Mouse (Mus musculus): ENCODE results near the gene Blmh.

DNA sequence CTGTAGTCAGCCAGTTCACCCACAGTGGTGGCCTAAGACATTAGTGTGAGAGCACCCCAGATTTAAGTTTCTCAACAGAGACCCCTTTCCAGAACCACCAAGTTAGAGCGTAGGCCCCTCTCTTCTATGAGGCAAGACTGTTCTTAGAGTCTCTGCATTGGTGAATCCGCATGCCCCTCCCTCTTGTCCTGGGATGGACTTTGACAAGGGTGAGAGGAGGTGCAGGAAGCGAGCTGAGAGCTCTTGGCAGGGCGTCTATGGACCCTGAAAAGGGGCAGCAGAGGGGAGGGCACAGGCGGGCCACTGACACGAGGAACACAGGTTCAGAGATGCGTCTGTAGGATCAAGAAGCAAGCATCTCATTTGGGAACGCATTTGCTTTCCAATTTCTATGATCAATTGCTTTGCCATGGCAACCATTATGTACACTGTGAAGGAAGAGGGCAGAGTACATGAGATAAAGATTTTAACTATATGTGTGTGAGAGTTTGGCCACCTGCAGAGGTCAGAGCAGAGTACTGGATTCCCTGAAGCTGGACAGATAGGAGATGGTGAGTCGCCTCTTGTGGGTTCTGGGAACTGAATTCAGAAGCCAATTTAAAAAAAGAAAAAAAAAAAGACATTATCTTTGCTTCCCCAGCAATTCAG, 97.3 kb downstream of the Blmh start:
- TF ChIP-seq GATA1 (IDR thresholded peaks at IDR 0.05; ENCODE audit: borderline replicate concordance, low read length) = no peak
- TF ChIP-seq FLI1 (IDR thresholded peaks at IDR 0.05; ENCODE audit: low read length) = no peak

Data from megakaryocyte, embryonic 14.5 days (primary cell).